Mouse (Mus musculus) cortical plate, adult 2 months (tissue): ENCODE data around the gene Prpsap1. TPM values are rescaled to one million over a fixed set of nuclear protein-coding genes. Genes with fewer than 3 reads are reported as not detected.

ENCODE experiments used
- H3K27ac ChIP-seq: fragments of 200-500 bp; 2 replicates; pipeline ENCODE4 v1.5.1; 2012; ENCODE audit warnings: low read length, control low read depth, inconsistent platforms; ENCODE audit not compliant: insufficient read depth
- H3K4me1 ChIP-seq: fragments of 200-500 bp; 2 replicates; pipeline ENCODE4 v1.6.1; 2011; ENCODE audit warnings: low read length; ENCODE audit not compliant: control insufficient read depth, insufficient read depth
- H3K4me3 ChIP-seq: fragments of 200-500 bp; 2 replicates; pipeline ENCODE4 v1.5.1; 2011; ENCODE audit warnings: mild to moderate bottlenecking, low read length, control low read depth; ENCODE audit not compliant: insufficient read depth
- CTCF ChIP-seq: fragments of 200-500 bp; IDR thresholded peaks from 2 replicates; pipeline ENCODE4 v1.5.1; 2011; ENCODE audit warnings: mild to moderate bottlenecking, control low read depth, low read length; ENCODE audit not compliant: insufficient read depth; ENCODE audit errors: extremely low read depth
- POLR2A ChIP-seq: fragments of 200-500 bp; IDR thresholded peaks from 2 replicates; pipeline ENCODE4 v1.6.1; 2011; ENCODE audit warnings: mild to moderate bottlenecking, low read length, control low read depth; ENCODE audit not compliant: insufficient read depth; ENCODE audit errors: extremely low read depth
- polyA plus RNA-seq: library from polyadenylated mRNA; depleted of rRNA; stranded (reverse); fragments of >200 nt; gene quantifications from 2 replicates; pipeline ENCODE4 v1.2.3, GENCODE M21; 2012

The Prpsap1 gene
- polyA plus RNA-seq, 1 experiment: 89.0 TPM

GRCm38 (mm10) chr11:116518482-116518881, 24.5 kb upstream of the Prpsap1 start:
- TF ChIP-seq CTCF (no peak), POLR2A (no peak)
- Histone ChIP-seq H3K4me1 (no peaks in the 10 kb centered on the region), H3K27ac (no peak overlapping the region), H3K4me3 (no peak overlapping the region)

GRCm38 (mm10) chr11:116515330-116516020, 21.5 kb upstream of the Prpsap1 start:
- Histone ChIP-seq H3K4me3 (no peak overlapping the region), H3K27ac (no peak overlapping the region), H3K4me1 (no peaks in the 10 kb centered on the region)
- TF ChIP-seq CTCF (no peak), POLR2A (no peak)

GRCm38 (mm10) chr11:116513531-116514038, 19.6 kb upstream of the Prpsap1 start:
- H3K4me1 ChIP-seq: no peaks in the 10 kb centered on the region
- no peak for TF ChIP-seq POLR2A
- no peak for TF ChIP-seq CTCF
- no peak overlapping the region for H3K4me3 ChIP-seq
- H3K27ac ChIP-seq: no peak overlapping the region

- TF ChIP-seq POLR2A (no peak), CTCF (no peak)
- no peak overlapping the region for H3K4me3 ChIP-seq
- H3K27ac ChIP-seq: no peak overlapping the region
- H3K4me1 ChIP-seq: no peaks in the 10 kb centered on the region
These were observed 19.0 kb upstream of the Prpsap1 start for GRCm38 (mm10) chr11:116512987-116513386.

- Histone ChIP-seq H3K4me3 (no peak overlapping the region), H3K27ac (no peak overlapping the region), H3K4me1 (no peaks in the 10 kb centered on the region)
- TF ChIP-seq POLR2A (no peak), CTCF (no peak)
These were observed 18.2 kb upstream of the Prpsap1 start for GRCm38 (mm10) chr11:116512154-116512553.

- TF ChIP-seq CTCF (no peak), POLR2A (no peak)
- no peak overlapping the region for H3K4me3 ChIP-seq
- H3K27ac ChIP-seq: no peak overlapping the region
- H3K4me1 ChIP-seq: no peaks in the 10 kb centered on the region
These were observed 17.4 kb upstream of the Prpsap1 start for GRCm38 (mm10) chr11:116511301-116511868.

GRCm38 (mm10) chr11:116508689-116509088, 14.7 kb upstream of the Prpsap1 start:
- TF ChIP-seq CTCF: no peak
- H3K27ac ChIP-seq: no peak overlapping the region
- no peak overlapping the region for H3K4me3 ChIP-seq
- H3K4me1 ChIP-seq: no peaks in the 10 kb centered on the region

GRCm38 (mm10) chr11:116506151-116506875, 12.3 kb upstream of the Prpsap1 start:
- no peaks in the 10 kb centered on the region for H3K4me1 ChIP-seq
- TF ChIP-seq POLR2A (no peak), CTCF (no peak)
- no peak overlapping the region for H3K27ac ChIP-seq
- no peak overlapping the region for H3K4me3 ChIP-seq

- H3K4me1 ChIP-seq: no peaks in the 10 kb centered on the region
- TF ChIP-seq CTCF (no peak), POLR2A (no peak)
- no peak overlapping the region for H3K27ac ChIP-seq
- H3K4me3 ChIP-seq: no peak overlapping the region
These were observed 11.6 kb upstream of the Prpsap1 start for GRCm38 (mm10) chr11:116505573-116505972.

GRCm38 (mm10) chr11:116504516-116504915, 10.5 kb upstream of the Prpsap1 start:
- Histone ChIP-seq H3K4me1 (no peaks in the 10 kb centered on the region), H3K27ac (no peak overlapping the region), H3K4me3 (no peak overlapping the region)
- no peak for TF ChIP-seq CTCF
- TF ChIP-seq POLR2A: no peak
